Mouse (Mus musculus): ENCODE measurements around the gene Ndufa7.

Gene Ndufa7

DNA sequence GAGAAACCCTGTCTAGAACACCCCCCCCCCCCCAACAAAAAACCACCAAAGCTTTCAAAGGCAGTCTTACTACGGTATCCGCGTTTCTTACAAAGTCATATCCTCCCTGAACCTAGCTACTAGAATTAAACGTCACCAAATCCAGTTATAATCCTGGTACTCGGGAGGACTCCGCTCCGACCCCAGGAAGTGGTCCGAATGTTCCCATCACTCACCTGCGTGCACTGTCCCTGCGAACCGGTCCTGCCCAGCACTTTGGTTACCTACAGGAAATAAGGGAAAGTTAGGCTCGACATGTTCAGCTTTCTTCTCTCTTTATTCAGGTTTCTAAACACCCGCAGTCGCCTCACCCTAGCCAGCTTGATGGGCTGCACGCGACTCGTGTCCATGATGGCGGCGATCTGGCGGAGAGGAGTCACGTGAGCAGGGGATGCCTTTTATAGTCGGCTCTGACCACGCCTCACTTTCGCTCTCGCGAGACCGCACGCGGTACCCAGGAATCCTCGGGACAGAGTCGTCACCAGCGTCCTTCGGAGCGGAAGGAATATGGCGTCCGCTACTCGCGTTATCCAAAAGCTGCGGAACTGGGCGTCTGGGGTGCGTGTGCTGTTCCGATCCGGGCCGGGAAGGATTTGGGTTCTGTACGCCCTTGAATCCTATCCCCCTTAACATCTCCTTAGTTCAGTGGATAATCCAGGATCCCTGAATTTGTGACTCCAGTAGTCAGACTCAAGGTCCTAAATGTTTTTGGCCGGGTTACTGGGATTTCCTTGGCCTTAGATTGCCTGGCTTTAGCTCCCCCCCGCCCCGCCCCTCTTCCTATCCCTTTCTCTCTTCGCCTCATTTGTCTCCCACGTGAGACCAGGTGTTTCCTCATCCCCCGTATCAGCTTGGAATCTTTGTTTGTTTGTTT lies at the start of gene Ndufa7, which contains the start of gene Rps28:
Ndufa7 (plus strand) TSS at position 489 of the 913 bp plus-strand sequence.
Rps28 (minus strand) TSS at position 479 of the 913 bp plus-strand sequence.
- peak; percentile 98 for DNase-seq (ENCODE audit: low spot score)

DNA sequence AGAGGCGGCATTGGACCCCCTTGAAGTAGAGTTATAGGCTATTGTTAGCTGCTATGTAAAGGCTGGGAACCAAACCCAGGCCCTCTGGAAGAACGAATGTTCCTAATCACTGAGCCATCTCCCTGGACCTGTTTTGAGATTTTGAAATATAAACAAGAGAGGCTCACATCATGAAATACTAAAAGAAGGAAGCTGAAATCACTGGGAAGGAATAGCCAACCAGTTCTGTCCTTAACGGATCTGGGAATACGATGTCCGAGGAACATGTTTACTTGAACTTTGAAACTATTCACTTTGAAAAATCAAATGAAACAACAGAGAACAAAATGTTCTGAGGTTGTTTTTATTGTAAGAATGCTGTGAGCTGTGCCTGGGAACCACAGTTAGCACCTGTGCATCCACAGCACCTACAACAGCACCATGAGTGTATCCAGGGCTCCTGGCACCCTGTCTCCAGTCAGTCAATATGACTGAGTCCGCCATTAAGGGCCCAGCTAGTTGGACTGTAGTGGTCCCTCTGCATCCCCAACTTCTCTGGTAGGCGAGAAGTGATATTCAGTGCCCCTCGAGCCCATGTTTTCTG lies 49.7 kb upstream of the Ndufa7 start:
- DNase-seq (ENCODE audit: low spot score), result no peak

DNA sequence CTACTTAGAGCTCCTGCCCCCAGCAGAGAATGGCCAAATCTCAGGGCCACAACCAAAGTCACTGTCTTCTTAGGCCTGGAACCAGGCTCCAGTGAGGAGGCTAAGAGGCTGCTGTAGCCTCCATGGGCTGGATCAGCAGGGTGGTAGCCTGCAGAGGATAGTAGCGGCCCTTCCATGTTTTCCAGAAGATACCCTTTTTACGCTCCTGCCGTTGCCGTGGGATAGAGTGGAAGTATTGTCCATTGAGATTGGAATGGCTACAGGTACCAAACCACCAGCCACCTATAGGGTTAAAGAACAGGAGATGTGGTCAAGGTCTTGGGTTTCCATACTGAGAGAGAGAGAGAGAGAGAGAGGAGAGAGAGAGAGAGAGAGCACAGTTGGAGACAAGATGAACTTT lies 49.1 kb upstream of the Ndufa7 start:
- no peak for DNase-seq (ENCODE audit: low spot score)

DNA sequence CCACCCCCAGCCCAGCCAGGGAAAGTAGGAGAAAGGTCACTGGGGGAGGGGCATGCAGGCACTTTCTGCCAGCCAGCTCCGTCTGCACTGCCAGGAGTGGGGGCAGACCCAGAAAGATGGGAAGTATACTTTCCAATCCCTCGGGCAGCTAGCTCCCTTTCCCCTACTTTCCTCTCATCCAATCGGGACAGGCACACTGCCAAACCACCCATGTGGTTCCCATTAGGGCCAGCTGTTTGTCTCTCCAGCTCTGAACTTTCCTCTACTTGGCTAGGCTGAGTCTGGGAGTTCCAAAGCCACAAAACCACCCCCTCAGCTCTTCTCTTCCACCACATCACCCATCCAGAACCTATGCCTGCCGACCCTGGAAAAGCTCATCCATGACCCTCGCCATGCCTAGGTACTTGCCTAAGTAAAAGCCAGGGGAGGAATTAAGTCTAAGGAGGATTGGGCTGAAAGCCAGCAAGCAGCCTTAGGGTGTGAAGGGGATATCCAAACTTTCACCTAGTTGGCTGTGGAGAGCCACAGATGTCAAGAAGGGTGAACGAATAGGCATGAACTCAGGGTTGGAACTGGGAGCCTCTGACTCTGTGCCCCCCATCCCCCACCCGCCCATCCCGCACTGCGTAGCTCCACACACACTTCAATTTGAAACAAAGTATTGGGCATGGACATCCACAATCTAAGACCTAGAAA lies 45.0 kb upstream of the Ndufa7 start:
- peak; percentile 93 for DNase-seq (ENCODE audit: low spot score)

DNA sequence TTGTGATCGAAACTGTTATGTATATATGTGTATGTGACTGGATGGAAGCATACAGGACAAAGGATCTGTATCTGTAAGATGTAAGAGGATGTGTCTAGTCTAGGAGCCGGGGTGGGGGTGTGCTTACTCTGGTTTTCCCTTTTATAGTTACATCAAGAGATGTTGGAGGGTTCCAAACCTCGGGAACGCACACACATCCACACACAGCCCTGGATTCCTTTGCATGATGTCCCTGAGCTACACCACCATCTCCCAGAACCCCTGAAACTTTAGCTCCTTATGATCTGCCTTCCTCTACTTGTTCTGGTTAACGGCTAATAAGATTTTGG lies 44.4 kb upstream of the Ndufa7 start:
- no peak for DNase-seq (ENCODE audit: low spot score)

DNA sequence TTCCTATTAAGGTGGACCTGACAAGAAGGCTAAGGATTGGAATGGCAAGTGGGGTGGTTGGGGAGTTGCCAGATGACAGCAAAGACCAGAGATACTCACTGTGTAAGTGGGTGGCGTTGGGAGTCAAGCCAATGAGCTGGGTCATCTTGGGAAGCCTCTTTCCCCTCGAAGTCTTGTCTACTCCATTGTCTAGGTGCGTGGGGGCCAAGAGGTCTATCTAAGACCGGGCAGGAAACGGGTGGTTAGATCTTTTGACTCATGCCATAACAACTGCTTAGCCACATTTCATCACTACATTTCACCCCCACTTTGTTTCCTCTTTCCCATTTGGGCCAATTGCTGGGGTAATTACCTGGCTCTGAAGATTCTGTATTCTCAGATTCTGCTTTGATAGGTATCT lies 43.9 kb upstream of the Ndufa7 start:
- DNase-seq (ENCODE audit: low spot score), result peak; percentile 70

DNA sequence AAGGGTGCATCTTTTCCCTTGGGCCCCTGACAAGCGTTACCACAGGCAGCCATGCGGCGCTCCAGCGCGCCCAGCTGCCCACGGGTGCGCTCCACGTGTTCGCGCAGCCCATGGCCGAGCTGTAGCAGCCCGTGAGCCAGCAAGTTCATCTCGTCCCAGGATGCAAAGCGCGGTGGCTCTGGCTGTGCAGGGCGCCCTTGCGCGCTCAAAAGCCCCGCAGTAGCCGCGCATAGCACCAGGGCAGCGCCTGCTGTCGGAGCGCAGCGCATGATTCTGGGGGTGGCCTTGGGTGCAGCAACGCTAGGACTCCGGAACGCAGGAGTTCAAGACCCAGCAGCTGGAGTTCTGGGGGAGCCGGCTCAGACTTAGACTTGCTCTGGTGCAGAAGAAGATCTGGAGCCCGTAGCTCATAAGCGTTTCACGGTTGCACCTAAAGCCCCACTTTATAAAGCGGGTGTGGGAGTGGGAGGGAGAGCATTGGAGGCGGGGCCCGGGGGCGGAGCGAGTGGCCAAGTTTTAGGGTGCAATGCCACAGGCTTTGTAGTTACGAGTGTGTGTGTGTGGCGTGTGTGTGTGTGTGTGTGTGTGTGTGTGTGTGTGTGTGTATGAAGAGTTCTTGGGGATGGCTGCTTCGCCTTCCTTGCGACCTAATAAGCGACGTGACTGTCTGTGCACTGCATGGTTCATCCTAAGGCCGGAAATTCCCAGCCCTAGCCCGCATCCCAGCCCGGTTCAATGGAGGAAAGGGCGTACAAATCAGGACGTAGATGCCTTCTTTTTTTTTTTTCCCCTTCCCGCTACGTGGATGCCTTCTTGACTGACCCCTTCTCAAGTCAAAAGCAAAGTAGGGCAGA lies 43.0 kb upstream of the Ndufa7 start, which contains the start of gene Angptl4:
Angptl4 (minus strand) TSS at position 707 of the 854 bp plus-strand sequence.
- peak; percentile 85 for DNase-seq (ENCODE audit: low spot score)

DNA sequence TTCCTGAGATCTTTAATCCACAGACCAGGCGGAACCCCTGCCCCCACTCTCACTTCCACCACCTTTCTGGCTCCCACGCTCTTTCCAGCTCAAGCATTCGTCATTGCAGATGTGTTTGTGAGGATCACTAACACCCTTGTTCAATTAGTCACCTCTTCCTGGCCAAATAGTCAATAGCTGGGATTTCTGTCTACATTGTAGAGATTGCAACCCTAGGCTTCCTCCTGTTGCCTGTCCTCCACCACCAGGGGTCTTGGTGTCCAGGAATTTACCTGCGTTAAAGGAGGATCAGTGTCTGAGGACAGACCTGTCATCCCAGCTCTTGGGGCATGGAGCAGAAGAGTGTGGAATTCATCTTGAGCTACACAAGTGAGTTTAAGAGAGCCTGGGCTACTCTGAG lies 42.3 kb upstream of the Ndufa7 start:
- no peak for DNase-seq (ENCODE audit: low spot score)

DNA sequence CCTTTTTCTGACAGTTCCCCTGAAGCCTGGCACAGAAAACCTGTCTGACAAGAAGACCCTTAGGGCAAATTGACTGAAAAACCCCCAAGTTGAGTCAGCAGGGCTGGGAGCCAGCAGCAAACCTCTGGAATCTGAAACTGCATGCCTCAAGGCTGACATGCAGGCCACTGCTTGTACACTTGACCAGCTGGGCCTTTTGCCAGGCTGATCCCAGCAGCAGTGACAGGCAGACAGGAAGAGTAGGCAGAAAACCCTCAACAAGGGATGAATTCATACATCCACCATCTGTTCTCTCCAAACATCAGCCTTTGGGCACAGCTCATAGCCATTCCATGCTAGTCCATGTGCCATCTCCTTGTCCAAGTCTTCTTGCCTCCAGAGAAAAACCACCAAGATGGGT lies 41.0 kb upstream of the Ndufa7 start:
- DNase-seq (ENCODE audit: low spot score), result peak; percentile 71

DNA sequence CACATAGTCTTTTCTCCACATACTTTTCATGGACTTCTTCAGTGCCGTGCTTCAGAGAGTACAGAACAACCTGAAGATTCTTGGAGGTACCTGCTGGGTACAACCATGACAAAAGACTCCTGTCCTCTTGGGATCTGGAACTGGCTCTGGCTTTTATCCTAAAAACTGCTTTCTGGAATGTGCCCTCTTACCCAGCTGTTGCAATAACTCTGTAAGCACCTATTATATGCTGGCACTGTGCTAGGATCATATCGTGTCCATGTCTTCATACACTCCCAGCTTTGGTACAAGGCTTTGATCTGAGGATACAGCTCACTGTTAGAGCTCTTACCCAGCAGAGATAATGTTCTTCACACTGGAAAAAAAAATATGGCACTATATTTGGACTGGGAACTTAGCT lies 39.4 kb upstream of the Ndufa7 start:
- no peak for DNase-seq (ENCODE audit: low spot score)

DNA sequence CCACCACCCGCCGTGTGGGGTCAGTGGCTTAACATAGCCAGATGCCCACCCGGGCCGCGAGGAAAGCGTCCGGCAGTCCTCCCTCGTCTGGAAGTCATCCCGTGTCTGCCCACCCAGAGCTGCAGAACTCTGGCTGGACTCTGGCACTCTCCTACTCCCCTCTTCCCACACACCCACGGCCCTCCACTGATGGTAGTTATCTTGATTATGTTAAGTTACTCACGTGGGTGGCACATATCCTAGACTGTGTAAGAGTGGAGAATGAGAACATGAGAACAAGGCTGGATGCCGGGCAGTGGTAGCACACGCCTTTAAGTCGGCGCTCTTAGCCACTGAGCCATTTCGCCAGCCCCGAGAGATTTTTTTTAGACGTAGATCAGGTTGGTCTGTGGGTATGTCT lies 38.0 kb upstream of the Ndufa7 start:
- no peak for DNase-seq (ENCODE audit: low spot score)

DNA sequence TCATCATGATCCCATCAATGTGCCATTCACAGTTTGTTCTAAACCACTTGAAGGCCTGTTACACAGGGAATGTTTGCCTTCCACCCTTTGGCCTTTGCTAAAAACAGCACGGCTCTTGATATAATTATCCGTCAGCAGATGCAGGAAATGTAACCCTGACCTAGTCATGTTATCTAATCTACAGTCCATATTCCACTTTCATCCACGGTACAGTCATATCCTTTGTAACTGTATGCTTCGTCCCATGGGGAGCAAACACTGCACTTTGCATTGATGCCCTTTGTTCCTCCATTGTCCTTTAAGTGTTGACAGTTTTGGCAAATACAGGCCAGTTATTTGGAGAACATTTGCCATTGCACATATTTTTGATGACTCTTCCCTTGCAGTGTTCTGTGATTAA lies 35.6 kb upstream of the Ndufa7 start:
- no peak for DNase-seq (ENCODE audit: low spot score)

DNA sequence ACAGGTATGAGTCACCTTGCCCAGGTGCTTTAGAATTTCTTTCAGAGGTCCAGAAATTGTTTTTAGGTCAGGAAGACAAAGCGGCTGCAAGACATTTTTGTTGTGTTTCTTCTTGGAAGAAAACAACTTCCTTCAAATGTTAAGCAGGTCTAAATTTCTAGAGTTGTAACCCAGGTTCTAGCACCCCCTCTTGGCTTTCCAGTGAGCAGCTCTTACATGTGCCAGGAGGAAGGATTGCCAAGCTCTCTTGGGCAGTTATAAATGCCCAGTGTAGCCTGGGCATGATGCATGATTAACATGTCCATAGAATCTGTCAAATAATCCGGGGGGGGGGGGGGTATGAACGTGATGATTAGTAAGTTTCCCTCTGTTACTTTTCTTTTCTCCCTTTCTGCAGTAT lies 26.1 kb upstream of the Ndufa7 start:
- no peak for DNase-seq (ENCODE audit: low spot score)

DNA sequence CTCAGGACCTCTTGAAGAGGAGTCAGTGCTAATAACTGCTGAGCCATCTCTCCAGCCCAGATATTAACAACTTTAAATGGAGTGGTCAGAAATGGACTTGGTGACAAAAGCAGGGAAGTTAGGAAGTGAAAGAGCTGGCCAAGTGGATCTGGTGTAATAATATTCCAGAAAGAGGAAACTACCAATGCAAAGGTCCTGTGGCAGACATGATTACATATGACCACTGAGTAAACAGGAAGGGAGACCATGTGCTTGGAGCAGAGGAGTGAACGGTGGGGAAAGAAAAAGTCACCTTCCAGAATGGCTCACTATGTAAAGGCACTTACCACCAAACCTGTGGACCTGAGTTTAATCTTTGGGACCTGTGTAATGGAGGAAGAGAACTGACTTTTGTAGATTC lies 25.1 kb upstream of the Ndufa7 start:
- DNase-seq (ENCODE audit: low spot score), result no peak

DNA sequence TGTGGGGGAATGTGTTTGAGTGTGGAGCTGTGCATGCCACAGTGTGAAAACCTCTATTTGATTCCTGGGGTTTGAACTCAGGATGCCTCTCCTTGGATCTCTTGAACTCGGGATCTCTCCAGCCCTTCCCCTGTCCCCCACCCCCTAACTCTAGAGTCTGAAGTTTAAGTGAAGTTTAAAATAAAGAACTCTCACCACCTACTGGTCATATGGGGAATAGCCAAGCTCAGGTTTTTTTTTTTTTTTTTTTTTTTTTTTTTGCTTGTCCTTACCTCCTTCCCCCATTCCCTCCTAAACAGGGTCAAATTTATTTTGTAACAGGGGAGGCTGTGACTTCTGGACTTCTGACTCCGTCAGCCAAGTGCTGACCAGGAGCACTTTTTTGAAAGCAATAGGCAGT lies 22.2 kb upstream of the Ndufa7 start:
- no peak for DNase-seq (ENCODE audit: low spot score)

DNA sequence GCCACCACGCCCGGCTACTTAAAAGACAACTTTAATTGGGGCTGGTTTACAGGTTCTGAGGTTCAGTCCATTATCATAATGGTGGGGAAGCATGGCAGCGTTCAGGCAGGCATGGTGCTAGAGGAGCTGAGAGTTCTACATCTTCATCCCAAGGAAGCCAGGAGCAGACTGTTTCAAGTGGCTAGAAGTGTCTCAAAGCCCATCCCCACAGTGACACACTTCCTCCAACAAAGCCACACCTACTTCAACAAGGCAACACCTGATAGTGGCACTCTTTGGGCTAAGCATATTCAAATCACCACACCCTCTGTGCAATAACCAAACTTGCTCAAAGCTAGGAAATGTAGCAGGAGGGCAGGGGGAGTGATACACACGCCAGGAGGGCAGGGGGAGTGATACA lies 20.2 kb upstream of the Ndufa7 start:
- no peak for DNase-seq (ENCODE audit: low spot score)

DNA sequence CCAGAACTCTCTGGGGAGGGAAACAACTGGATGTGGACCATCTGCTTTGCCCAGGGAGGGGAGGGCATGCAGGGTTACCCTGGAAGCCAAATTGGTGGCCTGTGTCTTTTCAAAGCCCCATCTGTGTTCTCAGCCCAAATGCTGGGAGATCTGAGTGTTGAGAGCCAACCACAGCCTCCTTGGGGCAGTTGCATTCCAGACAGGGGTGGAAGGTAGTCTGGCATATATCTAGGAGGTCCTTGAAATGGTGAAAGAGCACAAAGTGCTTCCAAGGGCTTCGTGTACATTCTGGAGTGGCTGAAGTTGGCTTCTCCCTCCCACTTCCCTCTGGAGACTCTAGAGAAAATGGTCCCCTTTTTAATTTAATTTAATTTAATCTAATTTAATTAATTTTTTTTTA lies 19.6 kb upstream of the Ndufa7 start:
- no peak for DNase-seq (ENCODE audit: low spot score)

DNA sequence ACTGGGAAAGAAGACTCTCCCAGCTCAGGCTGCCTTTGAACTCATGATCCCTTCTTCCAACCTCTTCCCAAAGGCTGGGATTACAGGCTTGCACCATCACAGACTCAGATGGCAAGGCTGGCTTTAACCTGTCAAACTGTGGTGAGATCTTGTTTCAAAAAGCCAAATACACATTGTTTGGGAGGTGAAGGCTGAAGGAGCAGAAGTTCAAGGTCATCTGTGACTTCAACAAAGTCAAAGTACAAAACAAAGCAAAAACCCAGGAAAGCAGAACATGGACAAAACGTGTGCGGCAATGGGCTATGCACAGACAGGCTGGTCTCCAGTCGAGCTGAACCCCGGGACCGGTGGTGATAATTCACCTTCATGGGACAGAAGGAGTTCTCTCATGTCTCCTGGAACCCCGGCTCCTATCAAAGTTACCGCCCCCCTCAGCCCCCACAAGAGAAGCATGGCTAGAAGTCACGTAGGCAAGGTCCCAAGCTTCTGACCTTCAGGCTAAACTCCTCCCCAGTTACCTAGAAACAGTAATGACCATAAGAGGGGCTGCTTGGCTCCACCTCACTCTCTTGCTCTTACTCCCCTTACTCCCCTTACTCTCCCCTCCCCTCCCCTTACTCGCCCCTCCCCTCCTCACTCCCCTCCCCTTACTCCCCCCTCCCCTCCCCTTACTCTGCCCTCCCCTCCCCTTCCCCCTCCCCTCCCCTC lies 17.0 kb upstream of the Ndufa7 start:
- no peak for DNase-seq (ENCODE audit: low spot score)

DNA sequence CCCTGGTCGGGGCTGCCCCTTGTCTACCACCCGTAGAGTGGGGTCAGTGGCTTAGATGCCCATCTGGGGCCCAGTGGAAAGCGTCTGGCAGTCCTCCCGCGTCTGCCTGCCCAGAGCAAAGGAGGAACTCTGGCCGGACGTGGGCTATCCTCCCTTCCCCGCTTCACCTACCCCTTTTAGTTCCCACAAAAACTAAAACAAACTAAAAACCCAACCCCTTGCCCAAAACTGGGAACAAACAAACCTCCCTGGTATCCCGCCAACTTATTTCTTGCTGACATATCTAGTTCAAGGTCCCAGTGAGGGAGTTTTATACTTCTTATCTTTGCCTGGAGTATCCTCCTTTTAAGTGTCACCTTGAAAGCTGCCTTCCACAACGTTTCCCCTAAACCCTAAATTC lies 16.2 kb upstream of the Ndufa7 start:
- no peak for DNase-seq (ENCODE audit: low spot score)

DNA sequence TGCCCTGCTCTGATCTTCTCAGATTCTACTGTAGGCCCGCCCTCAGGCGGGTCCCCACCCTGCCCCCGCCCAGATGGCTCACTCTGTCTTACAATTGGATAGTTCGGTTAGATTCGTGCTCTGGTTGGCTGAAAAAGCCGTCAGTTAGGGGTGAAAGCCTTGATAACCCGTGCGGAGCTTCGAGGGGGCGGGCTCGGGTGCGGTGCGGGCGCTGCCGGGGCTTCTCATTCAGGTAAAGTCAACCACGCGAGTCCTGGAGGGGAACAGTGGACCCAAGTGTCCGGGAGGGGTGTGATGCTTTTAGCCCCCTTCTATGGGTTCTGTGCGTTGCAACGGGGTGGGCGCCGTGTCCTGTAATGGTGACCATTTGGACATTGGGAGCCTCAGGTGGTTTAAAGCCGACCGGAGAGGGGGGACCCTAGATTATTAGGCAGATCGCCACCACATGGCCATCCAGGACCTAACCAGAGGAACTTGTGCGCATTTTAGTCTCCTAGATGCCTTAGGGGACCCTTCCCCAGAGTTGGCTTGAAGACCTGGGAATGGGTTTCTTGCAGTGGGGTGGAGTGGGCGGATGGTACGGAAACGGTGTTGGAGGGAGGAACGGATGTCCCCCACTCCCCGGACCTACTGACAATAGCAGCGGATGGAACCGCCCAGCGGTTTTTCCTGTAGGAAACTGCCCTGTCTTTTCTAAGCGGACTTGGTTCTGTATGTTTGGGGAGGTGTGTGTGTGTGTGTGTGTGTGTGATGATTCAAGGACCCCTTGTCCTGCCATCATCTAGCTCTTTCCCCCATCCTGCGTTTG lies 13.8 kb upstream of the Ndufa7 start, which contains the start of gene Kank3:
Kank3 (plus strand) TSS at position 186 of the 808 bp plus-strand sequence.
- DNase-seq (ENCODE audit: low spot score), result peak; percentile 97

DNA sequence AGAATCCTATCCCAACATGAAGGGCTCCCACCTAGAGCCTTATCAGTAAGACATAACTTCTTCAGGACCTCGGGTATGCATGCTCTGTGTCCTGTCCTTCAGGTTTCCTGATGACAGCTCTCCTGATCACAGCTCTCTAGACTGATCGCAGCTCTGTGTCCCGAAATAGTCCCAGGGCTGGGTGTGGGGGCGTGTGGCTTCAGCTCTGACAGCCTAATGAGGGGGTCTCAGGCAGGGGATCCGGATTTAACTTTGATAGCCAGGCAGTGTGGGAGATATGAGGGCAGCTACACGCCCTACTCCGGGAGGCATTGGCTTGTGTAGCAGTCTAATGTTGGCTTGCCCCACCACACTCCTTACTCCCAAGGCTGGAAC lies 13.2 kb upstream of the Ndufa7 start:
- no peak for DNase-seq (ENCODE audit: low spot score)

All from testis, postnatal 10 days (tissue).